Mouse (Mus musculus) hindbrain, embryonic 15.5 days (tissue): ENCODE measurements around the gene Napepld. TPM values are rescaled to one million over a fixed set of nuclear protein-coding genes. Genes with fewer than 3 reads are reported as not detected.

Experiments used
- ATAC-seq: fragments of 200-750 bp; cut with Nextera tagmentation; 2 replicates; pipeline ENCODE4 v1.8.0; 2017; ENCODE audit warnings: low read depth, moderate number of reproducible peaks, moderate TSS enrichment; ENCODE audit not compliant: low FRiP score
- H3K27ac ChIP-seq: fragments of 300-500 bp; sonication (generic); replicated peaks from 2 replicates; pipeline ENCODE4 v1.5.1; 2015; ENCODE audit warnings: mild to moderate bottlenecking, inconsistent platforms
- H3K27me3 ChIP-seq: fragments of 300-500 bp; sonication (generic); 2 replicates; pipeline ENCODE4 v1.6.1; 2015; ENCODE audit warnings: control low read depth, inconsistent platforms
- H3K36me3 ChIP-seq: fragments of 300-500 bp; sonication (generic); 2 replicates; pipeline ENCODE4 v1.6.1; 2015; ENCODE audit warnings: control low read depth, inconsistent platforms
- H3K4me1 ChIP-seq: fragments of 300-500 bp; sonication (generic); replicated peaks from 2 replicates; pipeline ENCODE4 v1.6.1; 2015; ENCODE audit warnings: control low read depth, inconsistent platforms
- H3K4me2 ChIP-seq: fragments of 300-500 bp; sonication (generic); 2 replicates; pipeline ENCODE4 v1.6.1; 2015; ENCODE audit warnings: moderate library complexity, mild to moderate bottlenecking, inconsistent platforms
- H3K4me3 ChIP-seq: fragments of 300-500 bp; sonication (generic); 2 replicates; pipeline ENCODE4 v1.5.1; 2015; ENCODE audit warnings: mild to moderate bottlenecking, inconsistent platforms
- H3K9ac ChIP-seq: fragments of 300-500 bp; sonication (generic); 2 replicates; pipeline ENCODE4 v1.6.1; 2015; ENCODE audit warnings: inconsistent platforms
- H3K9me3 ChIP-seq: fragments of 300-500 bp; sonication (generic); 2 replicates; pipeline ENCODE4 v1.6.1; 2016; ENCODE audit warnings: control low read depth, inconsistent platforms
- WGBS: fragments of 180-500 bp; shearing (Covaris S2); methylation state at CpG from one replicate; pipeline ENCODE4 v1.1.7; 2015; 5-methylcytosine and 5-hydroxymethylcytosine counted together
- polyA plus RNA-seq: library from polyadenylated mRNA; unstranded; fragments of >200 nt; fragmentation: Nextera tagmentation; extraction: Ambion mirVana; gene quantifications from 2 replicates; pipeline ENCODE4 v1.2.1, GENCODE M21; 2015

The Napepld gene
- polyA plus RNA-seq, 1 experiment from 2014 or later = 2.8 TPM

DNA sequence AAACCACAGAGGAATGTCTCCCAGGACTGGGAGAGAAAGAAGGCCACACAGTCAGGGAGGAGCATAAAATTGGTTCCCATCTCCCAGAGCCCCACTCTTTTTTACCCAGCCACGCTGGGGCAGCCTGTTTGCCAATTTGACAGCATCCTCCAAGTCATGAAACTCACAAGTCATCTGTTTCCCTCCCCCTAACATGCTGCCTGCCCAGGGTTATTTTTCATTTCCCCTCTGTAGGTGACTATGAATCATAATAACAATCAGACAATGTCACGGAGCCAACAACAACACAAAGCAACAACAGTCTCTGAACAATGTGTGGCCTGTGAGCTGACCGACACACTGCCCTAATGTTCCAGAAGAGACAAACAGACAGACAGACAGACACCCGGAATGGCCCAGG, 21.2 kb downstream of the Napepld start:
- H3K4me2 ChIP-seq = no peak overlapping the region
- no peak overlapping the region for H3K4me3 ChIP-seq
- H3K27me3 ChIP-seq = no peaks in the 10 kb centered on the region
- 62% methylated on average over 4 of the region's 4 CpGs for WGBS
- no peaks in the 10 kb centered on the region for H3K4me1 ChIP-seq
- H3K9ac ChIP-seq = no peak overlapping the region
- H3K36me3 ChIP-seq = no peaks in the 10 kb centered on the region; the same call in 1 of the 2 replicates
- ATAC-seq = no peak
- no peaks in the 10 kb centered on the region for H3K9me3 ChIP-seq
- H3K27ac ChIP-seq = no peak overlapping the region

GRCm38 (mm10) chr5:21678363-21678762, 22.8 kb downstream of the Napepld start:
- no peaks in the 10 kb centered on the region for H3K27me3 ChIP-seq
- H3K27ac ChIP-seq = no peak overlapping the region
- no peak overlapping the region for H3K4me3 ChIP-seq
- H3K9me3 ChIP-seq = no peaks in the 10 kb centered on the region
- ATAC-seq = no peak
- H3K9ac ChIP-seq = no peak overlapping the region
- H3K4me1 ChIP-seq = peaks cover under 1% of the 10 kb centered on the region; the same call in 1 of the 2 replicates
- no peak overlapping the region for H3K4me2 ChIP-seq
- 96% methylated on average over 9 of the region's 9 CpGs for WGBS
- no peaks in the 10 kb centered on the region; the same call in 1 of the 2 replicates for H3K36me3 ChIP-seq

DNA sequence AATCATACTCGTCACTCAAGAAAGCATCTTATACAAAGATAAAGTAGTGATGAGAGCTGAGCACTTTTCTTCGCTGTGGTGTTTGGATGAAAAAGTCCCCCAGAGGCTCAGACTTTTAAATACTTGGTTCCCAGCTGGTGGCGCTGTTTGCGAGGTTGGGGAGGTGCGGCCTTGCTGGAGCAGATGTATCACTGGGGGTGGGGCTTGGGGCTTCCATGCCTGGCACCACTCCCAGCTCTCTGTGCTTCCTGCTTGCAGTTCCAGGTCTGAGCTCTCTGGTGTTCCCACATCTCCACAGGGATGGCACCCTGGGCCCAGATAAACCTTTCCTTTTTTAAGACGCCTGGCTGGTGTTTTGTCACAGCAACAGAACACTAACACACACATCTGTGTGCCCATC, 23.3 kb downstream of the Napepld start:
- no peaks in the 10 kb centered on the region for H3K27me3 ChIP-seq
- 96% methylated on average over 6 of the region's 6 CpGs for WGBS
- H3K4me2 ChIP-seq = no peak overlapping the region
- no peak overlapping the region for H3K27ac ChIP-seq
- no peak for ATAC-seq
- H3K9me3 ChIP-seq = no peaks in the 10 kb centered on the region
- no peak overlapping the region for H3K9ac ChIP-seq
- no peak overlapping the region for H3K4me3 ChIP-seq
- H3K4me1 ChIP-seq = peaks cover 4% of the 10 kb centered on the region
- no peaks in the 10 kb centered on the region; the same call in 1 of the 2 replicates for H3K36me3 ChIP-seq

DNA sequence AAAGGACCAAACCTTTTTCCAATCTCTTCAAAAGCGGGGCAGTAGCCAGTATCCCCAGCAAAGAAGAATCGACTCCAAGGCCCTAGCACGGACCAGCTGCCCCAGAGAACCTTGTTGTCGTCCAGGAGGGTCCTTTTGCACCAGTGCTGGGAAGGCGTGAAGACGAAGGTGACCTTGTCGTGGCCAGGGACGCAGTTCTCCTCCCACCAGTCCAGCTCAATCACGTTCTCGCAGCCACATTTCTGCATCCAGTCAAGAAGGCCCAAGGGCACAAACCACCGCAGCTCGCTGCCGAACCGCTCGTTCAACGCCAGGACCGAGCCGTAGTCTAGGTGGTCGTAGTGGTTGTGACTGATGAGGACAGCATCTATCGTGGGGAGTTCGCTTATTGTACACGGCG, 25.7 kb downstream of the Napepld start:
- 94% methylated on average over 23 of the region's 23 CpGs for WGBS
- ATAC-seq = no peak

GRCm38 (mm10) chr5:21675019-21675418, 26.2 kb downstream of the Napepld start:
- H3K9ac ChIP-seq = no peak overlapping the region
- 0 out of 2 replicates have a peak, but pooled peaks have one; percentile 10 for ATAC-seq
- no peak overlapping the region for H3K4me3 ChIP-seq
- no peaks in the 10 kb centered on the region for H3K9me3 ChIP-seq
- no peaks in the 10 kb centered on the region for H3K27me3 ChIP-seq
- H3K36me3 ChIP-seq = no peaks in the 10 kb centered on the region; the same call in 1 of the 2 replicates
- H3K4me1 ChIP-seq = peaks cover 4% of the 10 kb centered on the region
- no peak overlapping the region for H3K4me2 ChIP-seq
- 84% methylated on average over 12 of the region's 12 CpGs for whole genome bisulfite sequencing
- no peak overlapping the region for H3K27ac ChIP-seq

More for the DNA sequence above, 25.7 kb downstream of the Napepld start:
- no peak overlapping the region for H3K27ac ChIP-seq
- H3K4me2 ChIP-seq = no peak overlapping the region
- H3K36me3 ChIP-seq = no peaks in the 10 kb centered on the region; the same call in 1 of the 2 replicates
- no peak overlapping the region for H3K4me3 ChIP-seq
- no peaks in the 10 kb centered on the region for H3K9me3 ChIP-seq
- H3K27me3 ChIP-seq = no peaks in the 10 kb centered on the region
- H3K4me1 ChIP-seq = peaks cover 4% of the 10 kb centered on the region
- no peak overlapping the region for H3K9ac ChIP-seq

- no peak for ATAC-seq
- no peak overlapping the region for H3K4me2 ChIP-seq
- WGBS = 78% methylated on average over 9 of the region's 9 CpGs
Measured at GRCm38 (mm10) chr5:21673742-21674141, 27.5 kb downstream of the Napepld start.

GRCm38 (mm10) chr5:21672812-21673635, 28.2 kb downstream of the Napepld start:
- WGBS = 49% methylated on average over 23 of the region's 23 CpGs
- ATAC-seq = no peak
- H3K9ac ChIP-seq = no peak overlapping the region
- peak overlapping the region; percentile 42; the same call in 1 of the 2 replicates for H3K27ac ChIP-seq
- H3K36me3 ChIP-seq = no peaks in the 10 kb centered on the region; the same call in 1 of the 2 replicates
- H3K4me2 ChIP-seq = peak overlapping the region; percentile 42
- no peaks in the 10 kb centered on the region for H3K9me3 ChIP-seq
- H3K27me3 ChIP-seq = no peaks in the 10 kb centered on the region
- peaks cover 4% of the 10 kb centered on the region for H3K4me1 ChIP-seq
- peak overlapping the region; percentile 19; the same call in 1 of the 2 replicates for H3K4me3 ChIP-seq

More at GRCm38 (mm10) chr5:21673742-21674141, 27.5 kb downstream of the Napepld start:
- Histone ChIP-seq H3K4me1 (peaks cover 4% of the 10 kb centered on the region), H3K4me3 (no peak overlapping the region), H3K27ac (peak overlapping the region; percentile 42; the same call in 1 of the 2 replicates), H3K27me3 (no peaks in the 10 kb centered on the region), H3K9ac (no peak overlapping the region), H3K9me3 (no peaks in the 10 kb centered on the region), H3K36me3 (no peaks in the 10 kb centered on the region; the same call in 1 of the 2 replicates)

- Histone ChIP-seq H3K4me1 (peaks cover 4% of the 10 kb centered on the region), H3K4me2 (no peak overlapping the region), H3K9ac (no peak overlapping the region), H3K36me3 (no peaks in the 10 kb centered on the region; the same call in 1 of the 2 replicates), H3K9me3 (no peaks in the 10 kb centered on the region), H3K27ac (no peak overlapping the region), H3K27me3 (no peaks in the 10 kb centered on the region), H3K4me3 (no peak overlapping the region)
- no peak for ATAC-seq
- 94% methylated on average over 2 of the region's 2 CpGs for WGBS
Measured at GRCm38 (mm10) chr5:21669307-21669706, 31.9 kb downstream of the Napepld start.

- Histone ChIP-seq H3K4me1 (no peaks in the 10 kb centered on the region), H3K27ac (no peak overlapping the region)
- WGBS = 56% methylated on average over 8 of the region's 8 CpGs
Measured at GRCm38 (mm10) chr5:21667191-21668137, 33.7 kb downstream of the Napepld start.

GRCm38 (mm10) chr5:21663081-21663480, 38.1 kb downstream of the Napepld start:
- peaks cover 50% of the 10 kb centered on the region for H3K36me3 ChIP-seq

More at GRCm38 (mm10) chr5:21667191-21668137, 33.7 kb downstream of the Napepld start:
- H3K4me2 ChIP-seq = no peak overlapping the region
- H3K9ac ChIP-seq = no peak overlapping the region
- H3K9me3 ChIP-seq = no peaks in the 10 kb centered on the region
- H3K27me3 ChIP-seq = no peaks in the 10 kb centered on the region
- peaks cover 14% of the 10 kb centered on the region for H3K36me3 ChIP-seq
- ATAC-seq = no peak
- H3K4me3 ChIP-seq = no peak overlapping the region

GRCm38 (mm10) chr5:21660850-21661249, 40.3 kb downstream of the Napepld start:
- 91% methylated on average over 6 of the region's 6 CpGs for WGBS
- H3K27ac ChIP-seq = no peak overlapping the region

More at GRCm38 (mm10) chr5:21663081-21663480, 38.1 kb downstream of the Napepld start:
- H3K9ac ChIP-seq = no peak overlapping the region
- H3K4me2 ChIP-seq = no peak overlapping the region
- H3K4me1 ChIP-seq = no peaks in the 10 kb centered on the region; the same call in 1 of the 2 replicates
- no peaks in the 10 kb centered on the region for H3K9me3 ChIP-seq
- no peak overlapping the region for H3K4me3 ChIP-seq
- H3K27ac ChIP-seq = no peak overlapping the region
- H3K27me3 ChIP-seq = no peaks in the 10 kb centered on the region
- ATAC-seq = no peak
- WGBS = 90% methylated on average over 11 of the region's 11 CpGs

More at GRCm38 (mm10) chr5:21660850-21661249, 40.3 kb downstream of the Napepld start:
- Histone ChIP-seq H3K36me3 (peaks cover 62% of the 10 kb centered on the region), H3K4me2 (no peak overlapping the region), H3K9me3 (no peaks in the 10 kb centered on the region), H3K4me1 (no peaks in the 10 kb centered on the region; the same call in 1 of the 2 replicates), H3K4me3 (no peak overlapping the region), H3K9ac (no peak overlapping the region), H3K27me3 (no peaks in the 10 kb centered on the region)
- no peak for ATAC-seq
